Mouse (Mus musculus) adrenal gland, postnatal 25 days (tissue): ENCODE data around the gene Dtx3l. TPM values are rescaled to one million over a fixed set of nuclear protein-coding genes. Genes with fewer than 3 reads are reported as not detected.
"Not testable (repeated sequence)": the region's sequence is repeated elsewhere in the genome, so short reads cannot be mapped to it uniquely, and the experiment has no call there.

Experiments
- DNase-seq: peaks from one replicate; pipeline ENCODE4 v3.0.0; 2021; ENCODE audit warnings: mixed read lengths
- long read RNA-seq: library from polyadenylated mRNA; stranded (forward); transcript quantifications from one replicate; pipeline ENCODE4 v2.0.0, GENCODE M21; 2021
- total RNA-seq: library from RNA; stranded (reverse); gene quantifications from 2 replicates; pipeline ENCODE4 v1.2.3, GENCODE M21; 2021

Dtx3l gene
- 6.9 and 10.8 TPM in 2 replicates for total RNA-seq
- long read RNA-seq, full-length matches to known transcripts, result 1 of 5 reads
- long read RNA-seq, partial matches to known transcripts, result 1 of 5 reads
- long read RNA-seq, other reads (novel, unspliced or antisense), result 3 of 5 reads

- peak; percentile 61 for DNase-seq
Observed at GRCm38 (mm10) chr16:35938211-35939151, at the start of gene Dtx3l, which contains the start of gene Parp9. Gene Dtx3l, minus strand, starts transcription at chr16:35939151. Gene Parp9, plus strand, starts transcription at chr16:35938470.

GRCm38 (mm10) chr16:35987930-35988329, 49.0 kb upstream of the Dtx3l start:
- no peak for DNase-seq

- DNase-seq, result no peak
Observed at GRCm38 (mm10) chr16:35984471-35984870, 45.5 kb upstream of the Dtx3l start.

- peak; percentile 62 for DNase-seq
Observed at GRCm38 (mm10) chr16:35983517-35984101, 44.7 kb upstream of the Dtx3l start.

- peak; percentile 93 for DNase-seq
Observed at GRCm38 (mm10) chr16:35982902-35983516, 44.1 kb upstream of the Dtx3l start.

GRCm38 (mm10) chr16:35982506-35982901, 43.6 kb upstream of the Dtx3l start:
- no peak for DNase-seq

- peak; percentile 100 for DNase-seq
Observed at GRCm38 (mm10) chr16:35981363-35981821, 42.4 kb upstream of the Dtx3l start.

GRCm38 (mm10) chr16:35978450-35978849, 39.5 kb upstream of the Dtx3l start, which contains the start of gene Kpna1:
Gene Kpna1, plus strand, starts transcription at chr16:35978750.
- DNase-seq, result not testable (repeated sequence)

- no peak for DNase-seq
Observed at GRCm38 (mm10) chr16:35974021-35974420, 35.1 kb upstream of the Dtx3l start.

- DNase-seq, result no peak
Observed at GRCm38 (mm10) chr16:35968149-35968548, 29.2 kb upstream of the Dtx3l start.

GRCm38 (mm10) chr16:35967319-35967718, 28.4 kb upstream of the Dtx3l start:
- no peak for DNase-seq

- DNase-seq, result no peak
Observed at GRCm38 (mm10) chr16:35966411-35967115, 27.6 kb upstream of the Dtx3l start.

- not testable (repeated sequence) for DNase-seq
Observed at GRCm38 (mm10) chr16:35965991-35966390, 27.0 kb upstream of the Dtx3l start.

GRCm38 (mm10) chr16:35952628-35953130, 13.7 kb upstream of the Dtx3l start:
- DNase-seq, result no peak

- DNase-seq, result no peak
Observed at GRCm38 (mm10) chr16:35951216-35951615, 12.3 kb upstream of the Dtx3l start.

- no peak for DNase-seq
Observed at GRCm38 (mm10) chr16:35949264-35949663, 10.3 kb upstream of the Dtx3l start.

- DNase-seq, result peak; percentile 9
Observed at GRCm38 (mm10) chr16:35941382-35941781, 2.4 kb upstream of the Dtx3l start.

- DNase-seq, result peak; percentile 83
Observed at GRCm38 (mm10) chr16:35939690-35940089, 739 bp upstream of the Dtx3l start.

- DNase-seq, result no peak
Observed at GRCm38 (mm10) chr16:35939261-35939660, 310 bp upstream of the Dtx3l start.

GRCm38 (mm10) chr16:35933181-35933580, 5.8 kb downstream of the Dtx3l start:
- no peak for DNase-seq
